Comparison of ENCODE assay signal across 10 mouse cellular contexts in the genomic region with DNA sequence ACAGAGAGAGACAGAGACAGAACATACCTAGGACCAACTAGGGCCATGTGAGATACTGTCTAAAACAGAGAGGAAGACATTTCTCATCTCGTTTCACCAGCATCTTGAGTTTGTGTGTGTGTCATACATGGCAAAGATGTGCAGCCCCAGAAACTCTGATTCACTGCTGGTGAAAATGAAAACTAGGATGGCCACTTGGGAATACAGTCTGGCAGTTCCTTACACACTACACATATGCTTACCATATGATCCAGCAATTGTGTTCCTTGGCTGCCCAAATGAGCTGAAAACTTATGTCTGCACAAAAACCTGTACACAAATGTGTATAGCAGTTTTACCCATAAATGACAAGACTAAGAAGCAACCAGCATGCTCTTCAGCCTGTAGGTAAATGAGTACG.
"Had no signal": no experiment of that assay in that cellular context is flagged by ENCODE, and none has a peak within 500 bp of the region (broad histone marks: within the 10 kb centered on the region; RNA-seq: fewer than 3 reads in every experiment).

No protein-coding gene starts in this region.

- H3K9me3 ChIP-seq: kidney, embryonic 15.5 days; midbrain, embryonic 12.5 days; neural tube, embryonic 13.5 days had no signal

- H3K36me3 ChIP-seq: midbrain, embryonic 12.5 days; neural tube, embryonic 13.5 days had no signal

- H3K27me3 ChIP-seq: kidney, embryonic 15.5 days; midbrain, embryonic 12.5 days; neural tube, embryonic 13.5 days had no signal

- ATAC-seq: midbrain, embryonic 16.5 days had no signal

- H3K4me2 ChIP-seq: kidney, embryonic 15.5 days; midbrain, embryonic 12.5 days; neural tube, embryonic 13.5 days had no signal

- DNase-seq: kidney, postnatal 14 days; layer of hippocampus, postnatal 36 days; lung, adult 18-20 months; right cerebral cortex, adult 18-20 months; right cerebral cortex, postnatal 25 days had no signal

- H3K4me1 ChIP-seq: neural tube, embryonic 13.5 days had no signal

- H3K4me3 ChIP-seq: kidney, embryonic 15.5 days; midbrain, embryonic 12.5 days; neural tube, embryonic 13.5 days had no signal

- H3K9ac ChIP-seq: kidney, embryonic 15.5 days; liver, embryonic 14.5 days; midbrain, embryonic 12.5 days; neural tube, embryonic 13.5 days had no signal

- H3K27ac ChIP-seq: liver, embryonic 14.5 days; midbrain, embryonic 12.5 days; neural tube, embryonic 13.5 days had no signal
